Mouse (Mus musculus): Measurements from ENCODE around the gene Elf1.

The Elf1 gene

GRCm38 (mm10) chr14:79490246-79490645 lies 9.3 kb downstream of the Elf1 start:
- DNase-seq (ENCODE audit: low spot score) = no peak

DNA sequence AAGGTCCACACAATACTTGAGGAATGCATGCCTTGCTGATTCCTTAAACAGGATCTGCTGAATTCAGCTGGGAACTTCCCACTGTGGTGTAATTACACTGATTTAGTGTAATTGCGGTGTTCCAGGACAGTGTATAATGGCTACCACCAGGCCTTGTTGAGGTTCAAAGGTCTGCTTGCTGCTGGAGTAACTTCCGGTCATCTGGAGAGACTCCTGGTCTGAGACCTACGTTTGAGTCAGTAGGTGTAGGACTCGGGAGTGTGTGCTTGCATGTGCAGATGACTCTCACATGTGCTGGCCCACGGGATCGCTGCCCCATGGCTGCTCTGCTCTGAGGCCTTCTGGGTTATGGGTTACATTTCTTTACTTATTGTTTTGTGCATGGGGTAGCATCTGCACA lies 13.4 kb downstream of the Elf1 start:
- no peak for DNase-seq (ENCODE audit: low spot score)

GRCm38 (mm10) chr14:79499326-79499725 lies 18.3 kb downstream of the Elf1 start:
- no peak for DNase-seq (ENCODE audit: low spot score)

- DNase-seq (ENCODE audit: low spot score) = no peak
These were observed 19.8 kb downstream of the Elf1 start for GRCm38 (mm10) chr14:79500756-79501155.

DNA sequence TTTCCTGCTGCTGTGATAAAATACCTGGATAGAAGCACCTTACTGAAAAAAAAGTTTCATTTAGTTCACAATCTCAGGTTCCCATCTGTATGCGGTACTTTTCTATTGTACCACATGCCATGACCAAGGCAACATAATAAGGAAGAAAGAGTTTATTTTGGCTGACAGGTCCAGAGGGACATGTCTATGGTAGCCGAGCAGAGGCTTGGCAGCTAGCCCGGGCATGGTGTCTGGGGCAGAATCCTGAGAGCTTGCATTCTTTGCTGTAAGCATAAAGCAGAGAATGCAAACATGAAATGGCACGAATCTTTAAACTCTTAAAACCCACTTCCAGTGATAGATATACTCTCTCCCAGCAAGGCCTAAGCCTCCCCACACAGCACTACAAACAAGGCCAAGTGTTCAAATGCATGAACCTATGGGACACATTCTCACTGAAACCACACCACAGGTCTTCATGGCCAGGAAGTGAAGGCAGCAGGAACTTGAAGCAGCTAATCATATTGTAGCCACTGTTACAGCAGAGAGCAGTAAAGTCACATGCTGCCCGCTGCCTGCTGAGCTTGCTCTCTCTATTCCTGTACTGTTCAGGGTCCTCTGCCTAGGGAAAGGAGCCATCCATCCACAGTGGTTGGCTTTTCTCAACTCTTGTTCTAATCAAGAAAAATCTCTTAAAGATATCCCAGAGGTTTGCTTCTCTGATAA lies 22.5 kb downstream of the Elf1 start:
- no peak for DNase-seq (ENCODE audit: low spot score)

- DNase-seq (ENCODE audit: low spot score) = no peak
These were observed 23.4 kb downstream of the Elf1 start for GRCm38 (mm10) chr14:79504246-79505006.

- no peak for DNase-seq (ENCODE audit: low spot score)
These were observed 25.2 kb downstream of the Elf1 start for GRCm38 (mm10) chr14:79506207-79506606.

GRCm38 (mm10) chr14:79507846-79508245 lies 26.9 kb downstream of the Elf1 start:
- DNase-seq (ENCODE audit: low spot score) = no peak

GRCm38 (mm10) chr14:79508662-79509305 lies 27.8 kb downstream of the Elf1 start:
- no peak for DNase-seq (ENCODE audit: low spot score)

DNA sequence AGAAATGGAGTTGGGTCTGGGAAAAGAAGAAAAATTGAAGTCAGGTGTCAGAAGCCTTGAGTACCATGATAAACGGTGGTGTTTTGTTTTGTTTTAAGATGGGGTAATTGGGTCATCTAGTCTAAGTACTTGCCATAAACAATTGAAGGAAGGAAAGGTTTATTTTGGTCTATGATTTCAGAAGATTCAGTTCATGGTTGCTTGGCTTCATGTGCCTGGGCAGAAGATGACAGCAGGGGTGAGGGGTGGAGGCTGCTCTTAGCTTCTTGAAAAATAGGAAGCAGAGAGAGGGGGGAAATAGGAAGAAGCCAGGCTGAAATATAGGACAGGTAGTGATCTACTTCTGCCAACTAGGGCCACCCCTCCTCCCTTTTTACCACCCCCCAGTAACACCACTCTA lies 30.5 kb downstream of the Elf1 start:
- DNase-seq (ENCODE audit: low spot score) = no peak

DNA sequence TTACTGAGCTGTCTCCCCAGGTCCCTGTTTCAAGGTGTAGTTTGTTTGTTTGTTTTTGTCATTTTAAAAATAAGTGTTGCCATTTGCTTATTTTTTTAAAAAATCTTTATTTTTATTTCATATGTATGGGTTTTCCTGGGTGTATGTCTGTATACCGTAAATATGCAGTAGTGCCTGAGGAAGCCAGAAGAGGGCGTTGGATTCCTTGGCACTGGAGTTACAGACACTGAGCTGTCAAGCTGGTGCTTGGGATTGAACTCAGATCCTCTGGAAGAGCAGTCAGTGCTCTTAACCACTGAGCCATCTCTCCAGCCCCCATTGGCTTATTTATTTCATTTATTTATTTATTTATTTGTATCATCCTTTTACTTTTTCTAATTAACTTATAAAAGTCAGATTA lies 33.0 kb downstream of the Elf1 start:
- DNase-seq (ENCODE audit: low spot score) = no peak

- DNase-seq (ENCODE audit: low spot score) = no peak
These were observed 34.1 kb downstream of the Elf1 start for GRCm38 (mm10) chr14:79515100-79515499.

GRCm38 (mm10) chr14:79515511-79516242 lies 34.7 kb downstream of the Elf1 start:
- peak; percentile 82 for DNase-seq (ENCODE audit: low spot score)

GRCm38 (mm10) chr14:79516243-79516610 lies 35.2 kb downstream of the Elf1 start:
- DNase-seq (ENCODE audit: low spot score) = no peak

GRCm38 (mm10) chr14:79516751-79517150 lies 35.8 kb downstream of the Elf1 start:
- no peak for DNase-seq (ENCODE audit: low spot score)

- DNase-seq (ENCODE audit: low spot score) = no peak
These were observed 36.3 kb downstream of the Elf1 start for GRCm38 (mm10) chr14:79517185-79517740.

DNA sequence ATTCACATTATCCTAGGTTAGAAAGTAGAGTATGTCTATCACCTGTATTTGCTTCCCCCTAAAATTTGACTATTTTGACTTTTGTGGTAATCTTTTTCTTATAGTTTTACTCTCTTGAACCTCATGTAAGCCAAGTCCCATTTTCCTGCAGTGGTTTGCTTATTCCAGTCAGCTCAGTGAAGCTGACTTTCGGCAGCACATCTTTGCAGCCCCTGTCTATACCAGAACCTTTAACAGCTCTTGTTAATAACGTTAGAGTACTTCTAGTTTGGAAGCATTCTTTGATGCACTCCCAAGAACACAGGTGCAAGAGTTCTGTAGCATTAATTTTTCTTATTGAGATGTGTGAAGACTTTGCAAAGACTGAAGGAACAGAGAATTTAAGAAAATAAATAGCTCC lies 37.1 kb downstream of the Elf1 start:
- no peak for DNase-seq (ENCODE audit: low spot score)

DNA sequence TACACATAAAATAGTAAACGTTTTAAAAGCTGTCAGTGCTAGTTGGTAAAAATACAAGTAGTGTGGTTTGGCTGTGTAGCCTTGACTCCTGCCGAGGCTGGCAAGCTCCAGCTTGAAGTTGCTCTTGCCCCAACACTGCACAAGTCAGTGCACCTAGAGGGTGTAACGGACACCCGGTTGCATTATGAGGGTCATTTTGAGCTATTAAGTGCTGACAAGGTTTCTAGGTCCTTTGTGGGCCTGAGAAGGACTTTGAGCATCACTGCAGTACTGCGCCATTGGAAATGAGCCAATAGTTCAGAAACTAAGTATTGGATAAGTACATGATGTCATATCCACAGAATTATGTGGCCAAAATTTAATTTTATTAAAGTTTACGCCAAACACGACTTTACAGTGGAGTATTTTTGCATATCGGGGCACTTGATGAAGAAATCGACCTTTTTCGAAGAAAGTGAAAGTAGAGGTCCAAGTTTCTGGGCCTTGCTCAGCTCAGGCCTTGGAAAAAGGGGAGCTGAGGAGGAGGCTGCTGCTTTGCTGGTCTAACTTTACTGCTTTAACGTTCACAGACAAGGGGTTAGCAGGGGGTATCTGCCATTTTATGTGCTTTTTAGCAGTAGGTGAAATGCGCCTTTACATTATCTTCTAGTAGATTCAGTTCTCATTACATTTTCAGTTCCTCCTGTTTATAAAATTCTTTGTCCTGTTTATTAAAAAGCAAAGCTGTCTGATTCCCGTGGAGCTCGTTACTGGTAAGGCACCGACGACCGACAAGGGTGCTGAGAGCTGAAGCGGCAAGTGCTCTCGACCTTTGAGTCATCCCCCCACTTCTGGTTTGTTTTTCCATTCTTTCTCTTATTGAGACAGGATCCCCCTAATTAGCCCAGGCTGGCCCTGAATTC lies 38.0 kb downstream of the Elf1 start:
- DNase-seq (ENCODE audit: low spot score) = no peak

GRCm38 (mm10) chr14:79519663-79519975 lies 38.6 kb downstream of the Elf1 start:
- DNase-seq (ENCODE audit: low spot score) = no peak

- no peak for DNase-seq (ENCODE audit: low spot score)
These were observed 39.6 kb downstream of the Elf1 start for GRCm38 (mm10) chr14:79520612-79521011.

DNA sequence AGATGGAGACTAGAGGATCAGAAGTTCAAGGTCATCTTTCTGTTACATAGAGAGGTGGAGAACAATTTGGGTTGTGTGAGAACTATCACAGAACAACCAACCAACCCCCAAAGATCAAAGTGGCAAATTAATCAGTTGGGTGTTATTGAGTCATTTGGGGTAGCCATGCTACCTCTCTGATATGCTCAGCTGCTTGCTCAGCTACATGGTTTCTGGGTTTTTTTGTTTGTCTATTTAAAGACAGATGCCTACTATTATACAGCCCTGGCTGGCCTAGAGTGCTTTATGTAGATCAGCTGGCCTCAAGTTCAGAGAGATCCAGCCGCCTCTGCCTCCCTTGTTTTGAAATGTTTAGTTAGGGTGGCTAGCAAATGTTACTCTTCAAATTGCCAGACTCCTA lies 40.1 kb downstream of the Elf1 start:
- no peak for DNase-seq (ENCODE audit: low spot score)
